Mouse (Mus musculus): Measurements from ENCODE around the gene Chst5. TPM values are rescaled to one million over a fixed set of nuclear protein-coding genes. Genes with fewer than 3 reads are reported as not detected.

Chst5 gene
- total and polyA plus RNA-seq, 3 experiments, result not detected

- no peak for TF ChIP-seq E2F4 (IDR thresholded peaks at IDR 0.05; ENCODE audit: borderline replicate concordance, low read depth, low read length)
Observed at GRCm38 (mm10) chr8:111933348-111934076, 23.3 kb upstream of the Chst5 start, which contains the start of gene Tmem231 (continued).

GRCm38 (mm10) chr8:111932580-111933336 lies 22.5 kb upstream of the Chst5 start:
- Histone ChIP-seq H3K4me1 (ENCODE audit: control insufficient read depth in 1 of 2, insufficient read depth in 2 of 2, low read length in 2 of 2) (peaks cover 2 to 18% of the 10 kb centered on the region in 2 experiments; a peak in 3 of 4 replicates), H3K9ac (ENCODE audit: control insufficient read depth, low read depth, low read length, poor library complexity, severe bottlenecking) (peak overlapping the region; percentile 64), H3K4me3 (ENCODE audit: control insufficient read depth in 1 of 2, insufficient read depth in 1 of 2, low read depth in 2 of 2, low read length in 2 of 2) (peak overlapping the region; percentile 70 to 88), H3K36me3 (ENCODE audit: control insufficient read depth in 1 of 2, insufficient read depth in 2 of 2, low read length in 2 of 2) (peaks cover 0 to 20% of the 10 kb centered on the region in 2 experiments; a peak in 2 of 4 replicates), H3K79me2 (ENCODE audit: control insufficient read depth, insufficient read depth, low read length, poor library complexity) (no peaks in the 10 kb centered on the region), H3K27ac (ENCODE audit: control insufficient read depth, low read depth, low read length) (peak overlapping the region; percentile 20; the same call in 1 of the 2 replicates), H3K9me3 (replicated peaks; ENCODE audit: insufficient read depth, low read length) (no peaks in the 10 kb centered on the region), H3K27me3 (ENCODE audit: control insufficient read depth in 1 of 2, insufficient read depth in 2 of 2, low read length in 2 of 2) (no peaks in the 10 kb centered on the region)
- peak; percentile 96 for DNase-seq (ENCODE audit: low read depth, low spot score)
- TF ChIP-seq POLR2A (IDR thresholded peaks at IDR 0.05; ENCODE audit: control insufficient read depth in 1 of 2, insufficient read depth in 1 of 2, low read depth in 1 of 2, low read length in 2 of 2, poor library complexity in 1 of 2) (peak in 1 of 2 experiments; percentile 66; a peak in 2 of 4 replicates), GATA1 (IDR thresholded peaks at IDR 0.05; ENCODE audit: low read depth, low read length) (no peak), NELFE (IDR thresholded peaks at IDR 0.05; ENCODE audit: low read depth, low read length) (peak; percentile 31; the same call in 1 of the 2 replicates), ELF1 (IDR thresholded peaks at IDR 0.05; ENCODE audit: low read depth, low read length) (no peak), CHD2 (IDR thresholded peaks at IDR 0.05; ENCODE audit: low read length) (no peak), MXI1 (IDR thresholded peaks at IDR 0.05; ENCODE audit: low read depth, low read length) (peak; percentile 57; the same call in 1 of the 2 replicates), UBTF (IDR thresholded peaks at IDR 0.05; ENCODE audit: borderline replicate concordance, insufficient read depth, low read depth, low read length) (no peak), JUND (IDR thresholded peaks at IDR 0.05; ENCODE audit: low read depth, low read length) (no peak), ZNF384 (IDR thresholded peaks at IDR 0.05; ENCODE audit: low read depth, low read length) (0 out of 2 replicates have a peak, but pooled peaks have one; percentile 27), CHD1 (IDR thresholded peaks at IDR 0.05; ENCODE audit: low read depth, low read length) (no peak), USF2 (IDR thresholded peaks at IDR 0.05; ENCODE audit: borderline replicate concordance in 1 of 2, insufficient read depth in 1 of 2, low read depth in 1 of 2, low read length in 2 of 2) (no peak), NRF1 (IDR thresholded peaks at IDR 0.05; ENCODE audit: insufficient read depth, low read depth, low read length, poor library complexity, severe bottlenecking) (peak; percentile 55; the same call in 1 of the 2 replicates), MEF2A (IDR thresholded peaks at IDR 0.05; ENCODE audit: extremely low read depth, insufficient replicate concordance, low read depth, low read length, poor library complexity, severe bottlenecking) (no peak), SMC3 (IDR thresholded peaks at IDR 0.05; ENCODE audit: low read depth, low read length) (no peak), ETS1 (IDR thresholded peaks at IDR 0.05; ENCODE audit: low read depth, low read length) (peak; percentile 33; the same call in 1 of the 2 replicates), TBP (IDR thresholded peaks at IDR 0.05; ENCODE audit: low read depth, low read length) (peak; percentile 87), ZMIZ1 (IDR thresholded peaks at IDR 0.05; ENCODE audit: low read depth, low read length) (0 out of 2 replicates have a peak, but pooled peaks have one; percentile 16), ZC3H11A (IDR thresholded peaks at IDR 0.05; ENCODE audit: low read depth, low read length) (no peak), SIN3A (IDR thresholded peaks at IDR 0.05; ENCODE audit: low read length) (peak; percentile 65), MAFK (IDR thresholded peaks at IDR 0.05; ENCODE audit: borderline replicate concordance, low read depth, low read length) (no peak), MYC (IDR thresholded peaks at IDR 0.05; ENCODE audit: low read depth, low read length) (no peak)
